Mouse (Mus musculus) cerebellum, adult 9-11 months (tissue): ENCODE data around the gene Mylip.

Experiments
- DNase-seq: peaks from one replicate; pipeline ENCODE4 v3.0.0; 2022

Gene Mylip

DNA sequence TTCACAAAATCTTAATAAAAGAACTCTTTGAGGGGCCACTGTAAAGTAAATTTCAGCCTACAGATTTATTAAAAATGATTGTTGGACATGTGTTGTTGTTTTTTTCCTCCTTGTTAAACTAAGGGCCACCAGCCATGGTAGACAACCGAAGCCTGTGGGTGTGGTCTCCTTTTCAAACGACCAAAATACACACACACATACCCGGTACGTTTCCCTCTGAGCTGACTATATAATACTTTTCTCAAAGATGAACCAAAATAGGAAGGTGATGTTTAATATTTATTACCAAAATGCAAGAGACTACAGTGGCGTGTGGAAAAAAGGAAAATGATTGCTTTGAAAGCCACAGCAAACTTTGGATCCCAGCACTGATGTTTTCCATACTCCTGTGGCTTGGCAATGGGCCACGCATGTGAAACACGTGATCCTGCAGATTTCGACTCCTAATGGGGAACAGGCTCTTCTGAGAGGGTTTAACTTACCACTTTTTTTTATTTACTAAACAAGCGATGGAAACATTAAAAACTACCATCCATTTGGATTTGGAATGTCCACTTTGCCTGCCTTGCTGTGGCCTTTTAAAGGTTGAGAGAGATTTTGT, 2.4 kb downstream of the Mylip start:
- no peak for DNase-seq

DNA sequence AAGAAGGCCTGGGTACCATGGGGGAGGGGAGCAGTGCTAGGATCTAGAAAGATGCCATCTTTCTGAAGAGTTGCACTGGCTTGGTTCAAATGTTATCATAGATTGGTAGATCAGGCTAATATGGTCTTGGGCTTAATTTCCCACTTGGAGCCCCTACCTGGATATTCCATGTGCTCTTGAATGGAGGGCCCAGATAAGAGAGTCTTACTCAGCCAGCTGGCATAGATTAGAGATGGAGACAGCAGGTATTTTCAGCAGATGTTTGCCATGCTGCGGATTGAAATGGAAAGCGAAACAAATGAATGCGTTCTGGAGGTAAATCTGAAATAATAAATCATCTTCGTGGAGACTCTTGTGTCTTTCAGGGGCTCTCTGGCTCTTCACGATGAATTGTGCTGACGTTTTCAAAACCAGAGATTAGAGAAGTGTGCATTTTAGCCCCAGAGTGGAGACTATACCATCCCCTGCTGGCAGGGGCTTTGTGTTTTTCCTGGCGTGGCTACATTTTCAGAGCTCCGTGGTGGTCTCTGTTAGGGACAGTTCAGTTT, 4.8 kb downstream of the Mylip start:
- DNase-seq: no peak

GRCm38 (mm10) chr13:45396724-45397123, 7.2 kb downstream of the Mylip start:
- DNase-seq: no peak

- DNase-seq: no peak
Observed at GRCm38 (mm10) chr13:45397240-45397639, 7.7 kb downstream of the Mylip start.

GRCm38 (mm10) chr13:45397896-45398805, 8.6 kb downstream of the Mylip start:
- DNase-seq: no peak

GRCm38 (mm10) chr13:45400700-45401099, 11.2 kb downstream of the Mylip start:
- DNase-seq: peak; percentile 20

DNA sequence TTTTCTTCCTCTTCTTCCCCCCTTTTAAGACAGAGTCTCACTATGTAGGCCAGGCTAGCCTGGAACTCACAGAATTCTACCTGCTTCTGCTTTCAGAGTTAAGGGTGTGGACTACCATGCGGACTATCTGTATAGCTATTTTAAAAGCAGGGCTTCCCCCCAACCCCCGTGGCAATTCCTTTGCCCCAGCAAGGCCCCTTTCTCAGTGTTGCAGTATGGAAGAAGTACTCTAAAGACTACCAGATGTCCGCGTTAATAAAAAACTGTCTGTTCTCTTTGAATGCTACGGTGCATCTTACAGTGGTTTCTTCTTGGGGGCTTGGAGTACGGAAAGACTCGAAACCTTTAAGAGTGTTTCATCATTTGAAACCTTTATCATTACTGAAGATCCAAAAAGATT, 12.3 kb downstream of the Mylip start:
- no peak for DNase-seq

DNA sequence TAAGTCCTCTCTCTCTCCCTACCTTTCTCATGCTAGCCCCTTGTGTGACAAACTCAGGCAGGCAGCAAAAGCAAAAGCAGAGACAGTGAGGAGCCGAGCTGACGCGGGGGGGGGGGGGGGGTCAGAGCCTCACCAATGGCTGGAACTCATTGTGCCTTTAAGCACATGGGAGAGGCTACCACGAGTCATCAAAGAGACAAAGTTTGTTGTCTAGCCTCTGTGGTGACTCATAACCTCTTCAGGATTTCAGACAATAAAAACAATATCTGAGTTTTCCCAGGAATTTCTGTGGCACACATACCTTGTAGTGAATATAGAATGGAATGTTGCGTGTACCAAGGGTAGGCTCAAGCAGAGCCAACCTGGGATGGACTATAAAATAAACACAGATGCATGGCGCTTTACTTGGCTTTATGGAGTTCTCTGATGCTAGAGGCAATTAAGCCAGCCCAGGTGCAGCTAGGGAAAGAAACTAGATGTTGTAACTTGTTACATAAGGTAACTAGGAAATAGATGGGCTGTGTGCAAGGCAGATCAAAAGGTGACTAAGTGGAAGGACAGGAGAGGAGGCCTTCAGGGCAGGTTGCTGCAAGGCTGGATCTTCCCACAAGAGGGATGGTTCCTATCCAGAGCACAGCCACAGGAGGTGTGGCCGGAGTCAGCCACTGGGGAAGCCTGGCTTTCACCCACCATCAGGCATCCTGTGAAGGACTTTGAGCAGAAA, 12.9 kb downstream of the Mylip start:
- no peak for DNase-seq

DNA sequence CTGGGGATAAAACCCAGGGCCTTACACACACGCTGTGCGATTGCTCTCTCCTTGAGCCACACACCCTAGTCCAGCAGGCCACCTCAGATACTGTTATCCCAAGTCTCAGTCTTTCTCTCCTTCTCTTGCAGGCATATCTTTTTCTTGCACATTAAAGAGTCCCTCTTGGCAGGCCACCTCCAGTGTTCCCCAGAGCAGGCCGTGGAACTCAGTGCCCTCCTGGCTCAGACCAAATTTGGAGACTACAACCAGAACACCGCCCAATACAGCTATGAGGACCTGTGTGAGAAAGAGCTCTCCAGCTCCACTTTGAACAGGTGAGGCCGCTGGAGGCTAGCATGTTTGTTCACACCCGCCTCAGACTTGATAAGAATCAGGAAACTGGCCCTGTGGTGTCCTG, 14.7 kb downstream of the Mylip start:
- no peak for DNase-seq

- DNase-seq: no peak
Observed at GRCm38 (mm10) chr13:45405194-45405810, 15.8 kb downstream of the Mylip start.

- DNase-seq: no peak
Observed at GRCm38 (mm10) chr13:45406289-45406688, 16.7 kb downstream of the Mylip start.

DNA sequence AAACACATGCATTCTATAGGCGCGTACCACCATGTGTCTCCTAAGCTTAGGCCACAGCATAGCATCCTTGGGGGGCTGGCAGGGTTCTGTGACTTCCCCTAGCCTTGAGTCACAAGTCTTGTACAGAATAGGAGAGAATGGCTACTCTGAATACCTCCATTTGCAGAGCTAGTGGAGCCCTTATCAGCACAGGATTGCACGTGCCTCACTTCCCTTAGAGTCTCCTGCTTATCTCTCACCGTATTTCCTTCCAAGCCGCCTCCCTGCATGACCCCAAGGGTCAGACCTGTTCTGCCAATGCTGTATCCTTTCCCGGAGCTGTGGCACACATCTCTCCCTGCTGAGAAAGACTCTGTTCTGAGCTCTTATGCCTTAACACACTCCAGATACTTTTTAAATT, 17.2 kb downstream of the Mylip start:
- DNase-seq: no peak

DNA sequence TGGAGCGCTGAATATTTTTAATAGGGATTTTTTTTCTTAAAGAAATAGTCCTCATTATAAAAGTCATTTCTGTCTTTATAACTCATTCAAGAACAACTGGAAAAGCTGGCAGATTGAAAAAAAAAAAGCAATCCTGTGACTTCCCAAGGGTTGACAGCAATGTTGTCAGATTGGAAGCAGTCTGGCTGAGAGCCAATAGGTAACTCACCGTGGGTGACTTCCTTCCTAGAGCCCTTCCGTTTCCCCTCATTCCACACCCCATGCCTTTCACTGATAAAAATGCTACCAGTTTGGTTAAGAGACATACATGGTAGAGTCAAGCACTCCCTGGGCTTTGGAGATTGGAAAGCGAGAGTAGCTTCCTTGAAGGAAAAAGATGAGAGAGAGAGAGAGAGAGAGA, 21.4 kb downstream of the Mylip start:
- no peak for DNase-seq

DNA sequence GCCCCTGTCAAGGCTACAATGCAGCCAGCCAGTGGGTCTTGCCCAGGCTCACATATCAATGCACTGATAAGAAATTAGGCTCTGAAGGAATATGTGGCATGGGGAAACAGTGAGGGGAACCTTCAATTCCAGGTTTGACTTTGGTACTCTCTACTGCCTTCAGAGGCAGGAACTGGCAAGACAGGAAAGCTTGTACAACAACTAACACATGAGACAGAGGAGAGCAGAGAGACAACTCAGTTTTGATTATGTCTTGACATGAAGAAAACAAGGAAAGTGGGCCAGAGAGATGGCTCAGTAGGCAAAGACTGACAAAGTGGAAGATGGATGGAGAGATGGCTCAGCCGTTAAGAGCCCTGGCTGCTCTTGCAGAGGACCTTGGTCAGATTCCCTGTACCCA, 23.5 kb downstream of the Mylip start:
- no peak for DNase-seq

- DNase-seq: no peak
Observed at GRCm38 (mm10) chr13:45414031-45414430, 24.5 kb downstream of the Mylip start.

GRCm38 (mm10) chr13:45416621-45417057, 27.1 kb downstream of the Mylip start:
- DNase-seq: no peak

- DNase-seq: no peak
Observed at GRCm38 (mm10) chr13:45418986-45419385, 29.4 kb downstream of the Mylip start.

DNA sequence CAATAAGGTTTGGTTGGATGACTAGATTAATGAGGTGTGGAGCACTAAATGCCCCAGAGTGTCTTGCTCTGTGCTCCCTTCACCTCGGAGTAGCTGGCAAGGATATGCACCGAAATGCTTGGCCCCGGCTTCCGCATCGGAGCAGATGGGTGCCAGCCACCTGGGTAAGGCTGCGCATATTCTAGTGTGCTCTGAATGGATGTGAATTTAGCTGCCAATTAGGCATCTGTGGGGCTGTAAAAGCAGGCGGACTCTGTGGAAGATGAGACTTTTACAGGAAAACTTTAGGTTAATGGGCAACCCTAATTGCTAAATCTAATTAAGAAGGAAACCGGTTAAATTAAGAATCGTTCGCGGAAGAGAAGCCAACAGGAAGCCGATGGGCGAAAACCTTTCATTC, 32.7 kb downstream of the Mylip start:
- DNase-seq: peak; percentile 37

DNA sequence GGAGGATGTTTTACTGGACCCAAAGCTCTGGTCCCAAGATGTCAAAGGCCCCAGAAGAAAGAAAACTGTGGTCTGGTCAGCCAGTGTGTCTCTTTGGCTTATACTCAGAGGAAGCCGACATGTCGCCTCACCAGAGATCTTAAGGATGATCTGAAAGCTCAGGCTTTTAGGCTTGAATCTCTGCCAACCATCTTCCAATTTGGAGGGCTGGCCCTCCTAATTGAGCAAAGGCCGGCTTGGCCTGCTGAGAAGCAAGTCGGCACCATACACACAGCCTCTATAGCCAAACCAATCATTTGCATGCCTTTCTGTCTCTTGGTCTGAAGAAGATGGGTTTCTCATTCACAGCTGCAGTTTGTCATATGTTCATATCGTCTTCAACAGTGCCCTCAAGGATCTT, 33.2 kb downstream of the Mylip start:
- no peak for DNase-seq

- DNase-seq: no peak
Observed at GRCm38 (mm10) chr13:45423905-45424304, 34.4 kb downstream of the Mylip start.

GRCm38 (mm10) chr13:45429239-45429638, 39.7 kb downstream of the Mylip start:
- no peak for DNase-seq

- DNase-seq: no peak
Observed at GRCm38 (mm10) chr13:45437134-45437533, 47.6 kb downstream of the Mylip start.

GRCm38 (mm10) chr13:45438853-45439252, 49.3 kb downstream of the Mylip start:
- no peak for DNase-seq
